Mouse (Mus musculus): ENCODE data around the gene Runx2. TPM values are rescaled to one million over a fixed set of nuclear protein-coding genes. Genes with fewer than 3 reads are reported as not detected.

Runx2 gene
- polyA plus RNA-seq, 1 experiment from 2014 or later, result 28.9 TPM

DNA sequence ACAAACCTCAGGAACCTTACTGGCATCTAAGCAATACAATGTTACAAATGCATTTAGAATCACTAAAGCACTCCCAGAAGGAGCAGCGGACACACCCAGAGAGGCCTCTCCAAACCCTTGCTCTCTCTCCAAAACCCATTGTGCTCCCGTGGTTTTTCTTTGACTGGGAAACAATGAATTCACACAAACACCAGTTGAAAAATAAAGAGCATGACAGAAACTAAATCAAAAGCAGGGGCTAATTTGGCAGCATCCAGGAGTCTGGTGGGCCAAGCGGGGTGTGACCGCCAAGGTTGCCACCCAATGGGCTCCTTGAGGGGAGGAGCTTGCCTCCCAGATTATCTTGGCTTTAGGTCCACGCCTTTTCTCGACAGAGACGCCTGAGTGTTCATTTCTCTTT lies 341.9 kb downstream of the Runx2 start:
- Histone ChIP-seq H3K4me2 (ENCODE audit: low read depth, low read length) (no peak overlapping the region), H3K4me1 (ENCODE audit: control insufficient read depth, insufficient read depth, low read length) (no peaks in the 10 kb centered on the region), H3K9me3 (ENCODE audit: control insufficient read depth, low read length) (no peaks in the 10 kb centered on the region), H3K36me3 (ENCODE audit: control insufficient read depth, insufficient read depth, low read length) (no peaks in the 10 kb centered on the region), H3K27me3 (replicated peaks; ENCODE audit: control insufficient read depth, insufficient read depth, low read length) (no peaks in the 10 kb centered on the region), H3K4me3 (ENCODE audit: low read depth, low read length) (no peak overlapping the region), H3K27ac (replicated peaks; ENCODE audit: low read depth, low read length) (no peak overlapping the region), H3K9ac (ENCODE audit: low read depth, low read length) (no peak overlapping the region)
- ATAC-seq (ENCODE audit: low read depth), result no peak
- WGBS, result 82% methylated on average over 7 of the region's 7 CpGs
- no peak for DNase-seq (ENCODE audit: low spot score)

DNA sequence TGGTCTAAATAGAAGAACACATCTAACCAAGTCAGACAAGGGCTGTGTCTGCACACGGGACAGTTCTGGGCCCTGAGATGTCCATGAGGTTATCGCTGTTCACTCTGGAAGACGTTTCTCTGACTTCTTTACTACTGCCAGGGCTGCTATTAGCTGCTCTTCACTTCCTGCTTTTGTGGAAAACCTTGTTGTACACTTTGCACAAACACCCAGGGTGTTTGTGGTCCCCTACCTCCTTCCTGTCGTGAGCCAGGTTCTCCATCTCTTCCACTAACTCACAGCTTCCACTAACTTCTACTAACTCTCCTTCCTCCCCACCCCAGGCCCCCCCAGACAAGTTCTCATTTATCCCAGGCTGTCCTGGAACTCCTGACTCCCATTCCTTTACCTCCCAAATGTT lies 350.9 kb downstream of the Runx2 start:
- H3K4me2 ChIP-seq (ENCODE audit: low read depth, low read length), result no peak overlapping the region
- WGBS, result 85% methylated on average over 4 of the region's 4 CpGs
- no peaks in the 10 kb centered on the region for H3K36me3 ChIP-seq (ENCODE audit: control insufficient read depth, insufficient read depth, low read length)
- no peak for ATAC-seq (ENCODE audit: low read depth)
- no peak overlapping the region for H3K4me3 ChIP-seq (ENCODE audit: low read depth, low read length)
- H3K27me3 ChIP-seq (replicated peaks; ENCODE audit: control insufficient read depth, insufficient read depth, low read length), result no peaks in the 10 kb centered on the region
- no peak for DNase-seq (ENCODE audit: low spot score)
- no peak overlapping the region for H3K27ac ChIP-seq (replicated peaks; ENCODE audit: low read depth, low read length)
- H3K4me1 ChIP-seq (ENCODE audit: control insufficient read depth, insufficient read depth, low read length), result no peaks in the 10 kb centered on the region
- H3K9me3 ChIP-seq (ENCODE audit: control insufficient read depth, low read length), result no peaks in the 10 kb centered on the region
- no peak overlapping the region for H3K9ac ChIP-seq (ENCODE audit: low read depth, low read length)

DNA sequence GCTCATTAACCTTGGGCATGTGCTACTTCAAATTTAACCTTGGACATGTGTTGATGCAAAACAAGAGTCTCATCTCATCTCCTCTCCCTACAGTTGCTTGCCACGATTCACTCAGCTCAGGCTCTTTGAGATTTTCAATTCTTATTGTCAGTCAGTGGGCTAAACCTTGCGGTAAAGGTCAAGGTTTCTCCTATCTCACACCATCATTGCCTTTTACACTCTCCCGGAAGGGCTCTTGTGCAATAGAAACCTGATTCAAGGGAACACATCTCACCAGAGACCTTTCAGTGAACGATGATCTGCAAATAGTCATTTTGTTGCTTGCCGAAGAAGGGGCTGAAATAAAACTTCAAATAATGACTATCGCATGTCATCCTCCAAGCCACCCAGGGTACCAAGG lies 354.4 kb downstream of the Runx2 start:
- no peaks in the 10 kb centered on the region for H3K4me1 ChIP-seq (ENCODE audit: control insufficient read depth, insufficient read depth, low read length)
- no peak overlapping the region for H3K27ac ChIP-seq (replicated peaks; ENCODE audit: low read depth, low read length)
- no peak for DNase-seq (ENCODE audit: low spot score)
- H3K36me3 ChIP-seq (ENCODE audit: control insufficient read depth, insufficient read depth, low read length), result no peaks in the 10 kb centered on the region
- no peak for ATAC-seq (ENCODE audit: low read depth)
- no peak overlapping the region for H3K4me3 ChIP-seq (ENCODE audit: low read depth, low read length)
- no peak overlapping the region for H3K9ac ChIP-seq (ENCODE audit: low read depth, low read length)
- 92% methylated on average over 6 of the region's 6 CpGs for WGBS
- H3K4me2 ChIP-seq (ENCODE audit: low read depth, low read length), result no peak overlapping the region
- H3K9me3 ChIP-seq (ENCODE audit: control insufficient read depth, low read length), result no peaks in the 10 kb centered on the region
- H3K27me3 ChIP-seq (replicated peaks; ENCODE audit: control insufficient read depth, insufficient read depth, low read length), result no peaks in the 10 kb centered on the region

DNA sequence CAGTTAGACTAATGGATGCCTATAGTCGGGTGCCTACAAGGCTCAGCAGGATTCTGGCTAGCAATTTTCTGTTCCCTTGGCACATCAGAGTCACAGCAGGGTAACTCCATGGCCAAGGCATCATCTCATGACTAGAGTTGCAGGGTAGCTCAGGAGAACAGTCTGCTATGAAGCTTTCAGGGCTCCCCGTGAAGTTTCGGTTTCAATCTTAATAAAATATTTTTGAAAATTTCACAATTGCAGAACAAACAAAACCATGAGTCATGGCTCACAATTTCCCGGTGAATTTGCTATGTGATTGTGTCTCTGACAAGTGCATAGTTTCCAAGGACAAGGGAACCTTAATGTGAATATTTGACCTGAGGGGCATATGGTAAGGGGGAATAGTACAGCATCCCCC lies 355.6 kb downstream of the Runx2 start:
- H3K4me1 ChIP-seq (ENCODE audit: control insufficient read depth, insufficient read depth, low read length), result no peaks in the 10 kb centered on the region
- WGBS, result 90% methylated on average over 4 of the region's 4 CpGs
- no peak overlapping the region for H3K4me2 ChIP-seq (ENCODE audit: low read depth, low read length)
- no peak overlapping the region for H3K9ac ChIP-seq (ENCODE audit: low read depth, low read length)
- DNase-seq (ENCODE audit: low spot score) (no peak), ATAC-seq (ENCODE audit: low read depth) (no peak)
- no peaks in the 10 kb centered on the region for H3K27me3 ChIP-seq (replicated peaks; ENCODE audit: control insufficient read depth, insufficient read depth, low read length)
- H3K27ac ChIP-seq (replicated peaks; ENCODE audit: low read depth, low read length), result no peak overlapping the region
- no peak overlapping the region for H3K4me3 ChIP-seq (ENCODE audit: low read depth, low read length)
- no peaks in the 10 kb centered on the region for H3K9me3 ChIP-seq (ENCODE audit: control insufficient read depth, low read length)
- no peaks in the 10 kb centered on the region for H3K36me3 ChIP-seq (ENCODE audit: control insufficient read depth, insufficient read depth, low read length)

DNA sequence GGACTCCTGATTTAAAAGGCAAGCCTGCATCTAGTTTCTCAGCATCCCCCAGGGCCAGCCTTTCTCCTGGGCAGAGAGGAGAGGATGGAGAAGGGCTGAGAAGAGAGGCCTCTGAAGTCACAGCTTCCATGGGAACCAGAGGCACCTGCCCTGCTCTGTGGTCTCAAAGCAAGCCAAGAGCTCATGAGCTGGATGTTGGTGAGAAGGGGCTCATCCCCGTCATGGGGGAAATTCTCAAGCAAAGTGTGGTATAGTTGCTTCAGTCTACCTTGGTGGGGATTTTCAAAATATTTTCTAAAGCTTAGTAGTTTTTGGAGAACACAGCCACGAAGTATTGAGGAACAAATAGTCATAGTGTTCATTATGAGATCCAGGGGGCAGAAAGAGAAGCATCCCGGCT lies 357.9 kb downstream of the Runx2 start:
- WGBS, result 80% methylated on average over 3 of the region's 3 CpGs
- Histone ChIP-seq H3K4me1 (ENCODE audit: control insufficient read depth, insufficient read depth, low read length) (no peaks in the 10 kb centered on the region), H3K27me3 (replicated peaks; ENCODE audit: control insufficient read depth, insufficient read depth, low read length) (0 out of 2 replicates have a peak, but pooled peaks cover 3% of the 10 kb centered on the region), H3K9me3 (ENCODE audit: control insufficient read depth, low read length) (no peaks in the 10 kb centered on the region), H3K9ac (ENCODE audit: low read depth, low read length) (no peak overlapping the region), H3K4me2 (ENCODE audit: low read depth, low read length) (no peak overlapping the region), H3K27ac (replicated peaks; ENCODE audit: low read depth, low read length) (no peak overlapping the region), H3K36me3 (ENCODE audit: control insufficient read depth, insufficient read depth, low read length) (no peaks in the 10 kb centered on the region), H3K4me3 (ENCODE audit: low read depth, low read length) (no peak overlapping the region)
- DNase-seq (ENCODE audit: low spot score) (no peak), ATAC-seq (ENCODE audit: low read depth) (no peak)

DNA sequence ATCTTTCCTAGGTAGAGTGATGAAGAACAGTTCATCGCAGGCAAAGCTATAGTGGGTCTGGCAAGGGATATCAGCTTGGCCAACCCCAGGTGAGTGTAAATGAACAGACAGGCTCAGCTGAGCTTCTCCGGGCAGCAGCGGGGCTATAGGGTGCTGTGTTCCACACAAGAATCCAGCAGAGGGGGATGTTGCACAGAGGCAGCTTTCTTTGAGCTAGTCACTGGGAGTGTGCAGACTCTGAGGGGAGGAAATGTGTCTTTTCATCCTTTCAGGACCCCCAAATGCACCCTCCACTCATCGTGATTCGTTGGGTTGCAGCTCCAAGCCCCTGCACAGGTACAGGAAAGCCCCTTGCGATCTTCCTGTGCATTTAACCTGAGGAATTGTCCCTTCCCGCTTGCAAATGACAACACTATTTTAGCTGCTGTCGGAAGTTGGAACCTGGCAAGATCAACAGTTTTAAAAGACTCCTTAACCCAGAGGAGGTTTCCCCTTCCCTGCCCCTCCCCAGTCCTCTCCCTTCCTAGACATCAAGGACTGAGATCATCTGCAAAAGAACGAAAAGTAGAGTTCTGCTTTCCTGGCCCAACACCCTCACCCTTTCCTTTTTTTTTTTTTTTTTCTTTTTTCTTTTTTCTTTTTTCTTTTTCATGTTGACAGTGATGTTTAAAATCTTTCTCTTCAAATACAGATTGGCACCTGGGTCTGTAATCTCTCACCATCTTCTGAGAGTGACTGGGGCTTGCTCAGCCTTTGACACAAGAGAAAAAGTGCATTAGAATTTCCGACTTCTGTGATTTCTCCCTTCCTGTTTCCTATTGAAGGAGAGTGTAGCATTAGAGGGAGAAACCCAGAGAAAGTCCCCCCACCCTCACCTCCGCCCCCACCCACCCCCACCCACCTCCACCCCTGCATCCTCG lies 358.7 kb downstream of the Runx2 start:
- H3K27me3 ChIP-seq (replicated peaks; ENCODE audit: control insufficient read depth, insufficient read depth, low read length), result 0 out of 2 replicates have a peak, but pooled peaks cover 3% of the 10 kb centered on the region
- WGBS, result 20% methylated on average over 12 of the region's 12 CpGs
- H3K36me3 ChIP-seq (ENCODE audit: control insufficient read depth, insufficient read depth, low read length), result no peaks in the 10 kb centered on the region
- H3K9me3 ChIP-seq (ENCODE audit: control insufficient read depth, low read length), result no peaks in the 10 kb centered on the region
- DNase-seq (ENCODE audit: low spot score), result peak; percentile 84
- no peak overlapping the region for H3K4me3 ChIP-seq (ENCODE audit: low read depth, low read length)
- H3K27ac ChIP-seq (replicated peaks; ENCODE audit: low read depth, low read length), result no peak overlapping the region
- H3K4me1 ChIP-seq (ENCODE audit: control insufficient read depth, insufficient read depth, low read length), result no peaks in the 10 kb centered on the region
- peak; percentile 91 for ATAC-seq (ENCODE audit: low read depth)
- peak overlapping the region; percentile 30 for H3K4me2 ChIP-seq (ENCODE audit: low read depth, low read length)
- H3K9ac ChIP-seq (ENCODE audit: low read depth, low read length), result no peak overlapping the region

DNA sequence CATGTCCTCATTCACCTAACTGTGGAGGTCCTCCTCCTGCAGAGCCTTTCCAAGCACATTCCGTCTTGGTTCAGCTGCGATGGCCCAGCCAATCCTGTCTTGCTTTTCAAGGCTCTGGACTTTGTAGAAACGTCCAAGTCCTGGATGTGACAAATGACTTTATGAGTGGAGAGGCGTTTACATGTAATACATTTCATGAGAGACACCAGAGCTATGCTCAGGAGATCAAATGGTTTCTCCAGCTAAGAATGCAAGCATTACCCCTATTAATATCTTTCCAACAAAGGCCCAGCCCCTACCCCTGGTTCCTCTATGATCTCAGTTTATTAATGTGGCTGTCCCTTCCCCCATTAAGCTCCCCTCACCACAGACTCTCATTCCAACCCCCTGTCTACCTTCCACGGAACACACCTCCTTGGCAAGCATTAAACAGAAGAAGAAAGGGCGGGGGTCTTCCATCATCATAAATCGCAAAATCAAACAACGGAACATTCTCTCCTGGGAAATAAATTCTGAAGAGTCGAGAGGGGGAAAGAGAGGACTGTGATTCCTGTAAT lies 364.6 kb downstream of the Runx2 start:
- ATAC-seq (ENCODE audit: low read depth), result no peak
- Histone ChIP-seq H3K27ac (replicated peaks; ENCODE audit: low read depth, low read length) (no peak overlapping the region), H3K9ac (ENCODE audit: low read depth, low read length) (no peak overlapping the region), H3K9me3 (ENCODE audit: control insufficient read depth, low read length) (no peaks in the 10 kb centered on the region), H3K4me3 (ENCODE audit: low read depth, low read length) (no peak overlapping the region), H3K27me3 (replicated peaks; ENCODE audit: control insufficient read depth, insufficient read depth, low read length) (0 out of 2 replicates have a peak, but pooled peaks cover 3% of the 10 kb centered on the region), H3K4me1 (ENCODE audit: control insufficient read depth, insufficient read depth, low read length) (no peaks in the 10 kb centered on the region), H3K36me3 (ENCODE audit: control insufficient read depth, insufficient read depth, low read length) (no peaks in the 10 kb centered on the region), H3K4me2 (ENCODE audit: low read depth, low read length) (no peak overlapping the region)
- DNase-seq (ENCODE audit: low spot score), result no peak
- 70% methylated on average over 9 of the region's 9 CpGs for WGBS

All from embryonic facial prominence, embryonic 14.5 days (tissue).